Mouse (Mus musculus) stomach, embryonic 14.5 days (tissue): ENCODE measurements around the gene Pdcd7. TPM values are rescaled to one million over a fixed set of nuclear protein-coding genes. Genes with fewer than 3 reads are reported as not detected.

ENCODE experiments used
- ATAC-seq: fragments of 200-750 bp; cut with Nextera tagmentation; 2 replicates; pipeline ENCODE4 v1.8.0; 2017; ENCODE audit warnings: low read depth, moderate TSS enrichment; ENCODE audit not compliant: insufficient number of reproducible peaks, insufficient read depth, low FRiP score
- H3K27ac ChIP-seq: fragments of 300-500 bp; sonication (generic); 2 replicates; pipeline ENCODE4 v1.5.1; 2014; ENCODE audit warnings: mild to moderate bottlenecking, low read length, moderate library complexity, mixed read lengths
- H3K27me3 ChIP-seq: fragments of 300-500 bp; sonication (generic); 2 replicates; pipeline ENCODE4 v1.6.1; 2014; ENCODE audit warnings: low read length, control low read depth, mixed read lengths; ENCODE audit not compliant: control insufficient read depth, insufficient read depth
- H3K36me3 ChIP-seq: fragments of 300-500 bp; sonication (generic); 2 replicates; pipeline ENCODE4 v1.6.1; 2014; ENCODE audit warnings: mild to moderate bottlenecking, control low read depth, low read length, moderate library complexity, mixed read lengths; ENCODE audit not compliant: control insufficient read depth, insufficient read depth
- H3K4me1 ChIP-seq: fragments of 300-500 bp; sonication (generic); 2 replicates; pipeline ENCODE4 v1.6.1; 2014; ENCODE audit warnings: low read length, control low read depth, mixed read lengths; ENCODE audit not compliant: control insufficient read depth, insufficient read depth
- H3K4me2 ChIP-seq: fragments of 300-500 bp; sonication (generic); replicated peaks from 2 replicates; pipeline ENCODE4 v1.6.1; 2014; ENCODE audit warnings: low read depth, low read length, control low read depth
- H3K4me3 ChIP-seq: fragments of 300-500 bp; sonication (generic); 2 replicates; pipeline ENCODE4 v1.5.1; 2014; ENCODE audit warnings: low read depth, low read length, control low read depth
- H3K9ac ChIP-seq: fragments of 300-500 bp; sonication (generic); replicated peaks from 2 replicates; pipeline ENCODE4 v1.6.1; 2014; ENCODE audit warnings: low read depth, mild to moderate bottlenecking, control low read depth, low read length, moderate library complexity, mixed read lengths
- H3K9me3 ChIP-seq: fragments of 300-500 bp; sonication (generic); 2 replicates; pipeline ENCODE4 v1.6.1; 2016; ENCODE audit warnings: low read depth, low read length, control low read depth; ENCODE audit not compliant: control insufficient read depth
- WGBS: fragments of 180-500 bp; shearing (Covaris S2); extraction: QIAGEN DNeasy Blood & Tissue Kit; methylation state at CpG from one replicate; pipeline ENCODE4 v1.1.7; 2014; 5-methylcytosine and 5-hydroxymethylcytosine counted together
- polyA plus RNA-seq: library from polyadenylated mRNA; unstranded; fragments of >200 nt; fragmentation: Nextera tagmentation; extraction: Ambion mirVana; gene quantifications from 2 replicates; pipeline ENCODE4 v1.2.1, GENCODE M21; 2014

Pdcd7 gene
- polyA plus RNA-seq, 1 experiment from 2014 or later, result 10.5 TPM

DNA sequence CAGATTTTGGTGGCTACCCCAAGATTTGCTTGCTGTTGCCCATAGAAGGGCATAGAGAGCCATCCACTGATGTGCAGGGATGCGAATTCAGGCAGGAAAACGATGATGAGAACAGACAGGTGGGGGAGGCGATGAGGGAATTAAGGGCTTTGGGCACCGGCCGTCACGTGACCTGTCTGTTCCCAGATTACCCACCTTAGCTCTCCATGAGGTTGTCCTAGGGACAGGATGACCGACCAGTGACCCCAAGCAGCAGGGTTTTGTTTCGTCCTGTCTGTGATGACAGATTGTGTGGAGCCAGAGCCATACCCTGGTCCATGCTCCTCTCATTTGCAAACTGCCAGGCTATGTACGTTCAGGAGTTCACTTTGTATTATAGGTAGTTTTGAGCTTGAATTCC is 17.8 kb downstream of the Pdcd7 start:
- Histone ChIP-seq H3K36me3 (peaks cover 22% of the 10 kb centered on the region), H3K27ac (no peak overlapping the region), H3K9ac (no peak overlapping the region), H3K4me3 (no peak overlapping the region), H3K4me1 (no peaks in the 10 kb centered on the region), H3K27me3 (no peaks in the 10 kb centered on the region), H3K9me3 (no peaks in the 10 kb centered on the region), H3K4me2 (no peak overlapping the region)
- no peak for ATAC-seq
- 27% methylated on average over 9 of the region's 9 CpGs for WGBS

DNA sequence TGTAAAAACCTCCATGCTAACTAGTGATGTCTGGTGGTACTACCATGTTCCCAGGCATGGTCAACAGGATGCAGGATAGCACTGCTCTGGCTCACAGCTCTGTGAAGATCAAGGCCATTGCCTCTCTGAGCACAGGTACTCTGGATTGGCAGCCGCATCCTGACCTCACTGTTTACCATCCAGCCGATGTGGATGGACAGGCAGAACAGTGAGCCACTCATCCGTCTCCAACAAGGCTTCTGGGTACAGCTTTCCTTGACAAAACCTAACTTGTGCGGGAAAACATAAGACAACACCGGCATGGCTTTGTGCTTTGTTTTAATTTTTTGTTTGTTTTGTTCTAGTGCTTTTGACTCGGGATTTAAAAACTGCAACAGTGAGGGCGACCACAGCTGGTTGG is 19.8 kb downstream of the Pdcd7 start:
- no peak for ATAC-seq
- Histone ChIP-seq H3K9me3 (no peaks in the 10 kb centered on the region), H3K4me2 (no peak overlapping the region), H3K9ac (no peak overlapping the region), H3K4me3 (no peak overlapping the region), H3K4me1 (no peaks in the 10 kb centered on the region), H3K27ac (no peak overlapping the region), H3K27me3 (no peaks in the 10 kb centered on the region), H3K36me3 (peaks cover 4% of the 10 kb centered on the region)
- 83% methylated on average over 7 of the region's 7 CpGs for WGBS

- ATAC-seq, result no peak
- Histone ChIP-seq H3K4me1 (no peaks in the 10 kb centered on the region), H3K36me3 (no peaks in the 10 kb centered on the region), H3K4me2 (no peak overlapping the region), H3K9me3 (no peaks in the 10 kb centered on the region), H3K4me3 (no peak overlapping the region), H3K27ac (no peak overlapping the region), H3K27me3 (no peaks in the 10 kb centered on the region), H3K9ac (no peak overlapping the region)
- 80% methylated on average over 24 of the region's 24 CpGs for WGBS
Observed at GRCm38 (mm10) chr9:65371756-65372155, 25.9 kb downstream of the Pdcd7 start.

GRCm38 (mm10) chr9:65372449-65372848 is 26.5 kb downstream of the Pdcd7 start:
- H3K27ac ChIP-seq, result no peak overlapping the region
- 70% methylated on average over 4 of the region's 4 CpGs for WGBS

GRCm38 (mm10) chr9:65374468-65375162 is 28.7 kb downstream of the Pdcd7 start:
- no peak overlapping the region for H3K4me3 ChIP-seq
- no peak overlapping the region for H3K9ac ChIP-seq
- no peaks in the 10 kb centered on the region; the same call in 1 of the 2 replicates for H3K36me3 ChIP-seq
- no peak overlapping the region for H3K27ac ChIP-seq
- H3K9me3 ChIP-seq, result no peaks in the 10 kb centered on the region
- WGBS, result 81% methylated on average over 5 of the region's 5 CpGs
- no peaks in the 10 kb centered on the region for H3K4me1 ChIP-seq
- H3K4me2 ChIP-seq, result no peak overlapping the region
- H3K27me3 ChIP-seq, result no peaks in the 10 kb centered on the region
- ATAC-seq, result no peak

More at GRCm38 (mm10) chr9:65372449-65372848, 26.5 kb downstream of the Pdcd7 start:
- Histone ChIP-seq H3K9me3 (no peaks in the 10 kb centered on the region), H3K4me1 (no peaks in the 10 kb centered on the region), H3K36me3 (no peaks in the 10 kb centered on the region), H3K4me3 (no peak overlapping the region), H3K27me3 (no peaks in the 10 kb centered on the region), H3K4me2 (no peak overlapping the region), H3K9ac (no peak overlapping the region)
- no peak for ATAC-seq

DNA sequence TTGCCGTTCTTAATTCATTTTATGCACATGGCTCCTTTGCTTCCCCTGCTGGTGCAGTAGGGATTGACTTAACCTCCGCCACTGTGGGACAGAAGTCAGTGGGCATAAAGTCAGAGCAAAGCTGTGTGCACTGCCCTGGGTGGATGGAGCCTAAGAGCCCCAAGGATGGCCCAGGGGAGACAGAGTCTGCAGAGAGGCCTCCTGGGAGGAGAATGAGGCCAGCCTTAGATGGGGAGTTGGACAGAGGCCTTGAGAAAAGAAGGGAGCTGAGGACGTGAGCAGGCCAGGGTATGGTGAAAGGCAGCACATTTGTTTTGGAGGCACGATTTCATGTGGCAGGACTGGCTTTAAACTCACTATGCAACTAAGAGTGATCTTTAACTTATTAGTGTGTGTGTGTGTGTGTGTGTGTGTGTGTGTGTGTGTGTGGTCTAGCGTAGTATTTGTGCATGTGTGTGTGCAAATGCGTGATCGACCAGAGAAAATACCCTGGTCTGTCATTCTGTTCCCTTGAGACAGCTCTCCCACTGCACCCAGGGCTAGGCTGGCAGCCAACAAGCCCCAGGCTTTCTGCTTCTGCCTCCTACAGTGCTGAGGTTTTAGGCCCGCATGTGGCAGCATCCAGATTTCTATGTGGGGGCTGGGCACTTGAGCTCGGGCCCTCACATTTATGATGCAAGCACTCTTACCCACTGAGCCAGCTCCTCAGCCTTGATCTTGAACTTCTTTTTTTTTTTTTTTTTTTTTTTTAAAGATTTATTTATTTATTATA is 29.4 kb downstream of the Pdcd7 start:
- Histone ChIP-seq H3K36me3 (no peaks in the 10 kb centered on the region; the same call in 1 of the 2 replicates), H3K4me3 (no peak overlapping the region), H3K9ac (no peak overlapping the region), H3K4me1 (no peaks in the 10 kb centered on the region), H3K9me3 (no peaks in the 10 kb centered on the region), H3K27ac (no peak overlapping the region), H3K4me2 (no peak overlapping the region), H3K27me3 (no peaks in the 10 kb centered on the region)
- no peak for ATAC-seq
- 85% methylated on average over 9 of the region's 9 CpGs for WGBS

GRCm38 (mm10) chr9:65381017-65381590 is 35.2 kb downstream of the Pdcd7 start:
- H3K27me3 ChIP-seq, result no peaks in the 10 kb centered on the region
- H3K36me3 ChIP-seq, result no peaks in the 10 kb centered on the region; the same call in 1 of the 2 replicates
- H3K27ac ChIP-seq, result no peak overlapping the region
- no peak overlapping the region for H3K4me3 ChIP-seq
- H3K9me3 ChIP-seq, result no peaks in the 10 kb centered on the region
- 76% methylated on average over 4 of the region's 4 CpGs for WGBS
- H3K4me1 ChIP-seq, result peaks cover 3% of the 10 kb centered on the region; the same call in 1 of the 2 replicates
- no peak for ATAC-seq
- no peak overlapping the region for H3K4me2 ChIP-seq
- H3K9ac ChIP-seq, result no peak overlapping the region

- 70% methylated on average over 6 of the region's 6 CpGs for WGBS
- 0 out of 2 replicates have a peak, but pooled peaks have one; percentile 18 for ATAC-seq
Observed at GRCm38 (mm10) chr9:65382031-65382750, 36.3 kb downstream of the Pdcd7 start.

More at GRCm38 (mm10) chr9:65382031-65382750, 36.3 kb downstream of the Pdcd7 start:
- H3K27me3 ChIP-seq, result no peaks in the 10 kb centered on the region
- no peak overlapping the region for H3K27ac ChIP-seq
- no peaks in the 10 kb centered on the region for H3K9me3 ChIP-seq
- no peak overlapping the region for H3K4me2 ChIP-seq
- H3K9ac ChIP-seq, result no peak overlapping the region
- H3K4me3 ChIP-seq, result no peak overlapping the region
- H3K4me1 ChIP-seq, result peaks cover 3% of the 10 kb centered on the region
- H3K36me3 ChIP-seq, result no peaks in the 10 kb centered on the region; the same call in 1 of the 2 replicates
